Mouse (Mus musculus) lung, embryonic 14.5 days (tissue): ENCODE measurements around the gene 1700015F17Rik. TPM values are rescaled to one million over a fixed set of nuclear protein-coding genes. Genes with fewer than 3 reads are reported as not detected.

Experiments used
- ATAC-seq: fragments of 200-750 bp; cut with Nextera tagmentation; 2 replicates; pipeline ENCODE4 v1.8.0; 2017; ENCODE audit warnings: mild to moderate bottlenecking, moderate TSS enrichment, moderate library complexity; ENCODE audit not compliant: insufficient read depth
- DNase-seq: peaks from one replicate; pipeline ENCODE4 v3.0.0-alpha.2; 2015
- H3K27ac ChIP-seq: fragments of 300-500 bp; sonication (generic); 2 replicates; pipeline ENCODE4 v1.5.1; 2014; ENCODE audit warnings: low read depth, mild to moderate bottlenecking, moderate library complexity
- H3K27me3 ChIP-seq: fragments of 300-500 bp; sonication (generic); 2 replicates; pipeline ENCODE4 v1.6.1; 2014; ENCODE audit warnings: low read length, control low read depth; ENCODE audit not compliant: insufficient read depth
- H3K36me3 ChIP-seq: fragments of 300-500 bp; sonication (generic); 2 replicates; pipeline ENCODE4 v1.6.1; 2014; ENCODE audit warnings: control low read depth; ENCODE audit not compliant: insufficient read depth
- H3K4me1 ChIP-seq: fragments of 300-500 bp; sonication (generic); 2 replicates; pipeline ENCODE4 v1.6.1; 2014; ENCODE audit warnings: antibody characterized with exemption, control low read depth; ENCODE audit not compliant: insufficient read depth
- H3K4me2 ChIP-seq: fragments of 300-500 bp; sonication (generic); 2 replicates; pipeline ENCODE4 v1.6.1; 2014; ENCODE audit warnings: mild to moderate bottlenecking
- H3K4me3 ChIP-seq: fragments of 300-500 bp; sonication (generic); 2 replicates; pipeline ENCODE4 v1.5.1; 2014; ENCODE audit warnings: low read depth, low read length
- H3K9ac ChIP-seq: fragments of 300-500 bp; sonication (generic); 2 replicates; pipeline ENCODE4 v1.6.1; 2014
- H3K9me3 ChIP-seq: fragments of 300-500 bp; sonication (generic); 2 replicates; pipeline ENCODE4 v1.6.1; 2016; ENCODE audit warnings: low read depth, low read length, control low read depth
- CTCF ChIP-seq: IDR thresholded peaks from 2 replicates; pipeline ENCODE4 v1.5.1; 2016; ENCODE audit warnings: antibody characterized with exemption, low read depth
- WGBS: fragments of 180-500 bp; shearing (Covaris S2); extraction: QIAGEN DNeasy Blood & Tissue Kit; methylation state at CpG from one replicate; pipeline ENCODE4 v1.1.7; 2014; 5-methylcytosine and 5-hydroxymethylcytosine counted together
- polyA plus RNA-seq: library from polyadenylated mRNA; unstranded; fragments of >200 nt; fragmentation: Nextera tagmentation; extraction: Ambion mirVana; gene quantifications from 2 replicates; pipeline ENCODE4 v1.2.1, GENCODE M21; 2014

1700015F17Rik gene
- polyA plus RNA-seq, 1 experiment from 2014 or later: not detected

DNA sequence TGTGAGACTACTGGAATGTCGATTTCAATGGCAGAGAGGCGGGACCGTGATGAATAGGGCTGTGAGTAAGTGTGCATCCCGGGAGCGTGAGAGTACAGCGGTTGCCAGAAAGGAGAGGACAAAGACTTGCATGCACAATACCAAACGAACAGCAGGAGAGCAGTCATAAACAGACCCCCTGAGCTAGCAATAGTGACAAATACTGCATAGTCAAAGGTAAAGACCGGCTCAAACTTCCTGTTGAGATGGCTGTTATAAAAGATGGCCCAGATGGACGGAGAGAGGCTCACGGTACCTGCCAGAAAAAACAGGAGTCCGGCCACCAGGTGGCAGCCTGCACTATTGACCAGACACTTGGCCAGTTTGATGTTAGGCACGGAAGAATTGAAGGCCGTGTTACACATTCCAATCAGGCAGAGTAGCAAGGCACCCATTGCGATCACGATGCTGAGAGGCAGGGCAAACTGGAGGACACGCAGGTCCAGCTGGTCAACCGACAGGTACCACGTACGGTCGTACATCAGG is 28.8 kb upstream of the 1700015F17Rik start:
- Histone ChIP-seq H3K4me3 (no peak overlapping the region), H3K4me2 (no peak overlapping the region), H3K4me1 (no peaks in the 10 kb centered on the region), H3K9ac (no peak overlapping the region), H3K36me3 (peaks cover 21% of the 10 kb centered on the region; the same call in 1 of the 2 replicates), H3K27me3 (no peaks in the 10 kb centered on the region), H3K27ac (no peak overlapping the region), H3K9me3 (no peaks in the 10 kb centered on the region)
- 53% methylated on average over 20 of the region's 20 CpGs for WGBS
- peak; percentile 57; the same call in 1 of the 2 replicates for ATAC-seq
- TF ChIP-seq CTCF: peak; percentile 79
- peak; percentile 78 for DNase-seq

DNA sequence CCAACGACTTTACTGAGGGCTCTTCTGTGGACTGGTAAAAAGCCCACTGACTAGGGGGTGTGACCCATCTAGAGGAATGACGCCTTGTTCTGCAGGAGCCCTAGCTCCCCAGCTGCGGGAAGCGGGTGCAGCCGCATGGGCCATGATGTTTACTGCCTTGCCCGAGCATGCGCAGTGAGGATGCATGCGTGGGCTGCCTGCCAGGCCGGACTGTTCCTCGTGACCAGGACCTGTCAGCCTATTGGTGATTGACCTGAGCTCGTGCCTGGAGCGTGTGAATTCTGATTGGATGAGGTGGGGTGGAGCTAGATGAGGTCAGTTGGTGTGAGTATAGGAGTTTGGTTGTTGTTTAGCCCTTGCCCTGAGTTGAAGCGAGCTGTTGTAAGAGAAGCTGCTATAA is 25.5 kb upstream of the 1700015F17Rik start:
- Histone ChIP-seq H3K36me3 (peaks cover 21% of the 10 kb centered on the region; the same call in 1 of the 2 replicates), H3K4me3 (no peak overlapping the region), H3K4me2 (no peak overlapping the region), H3K4me1 (no peaks in the 10 kb centered on the region), H3K9ac (no peak overlapping the region), H3K9me3 (no peaks in the 10 kb centered on the region), H3K27me3 (no peaks in the 10 kb centered on the region), H3K27ac (no peak overlapping the region)
- no peak for TF ChIP-seq CTCF
- no peak for DNase-seq
- WGBS: 87% methylated on average over 13 of the region's 13 CpGs
- no peak for ATAC-seq

DNA sequence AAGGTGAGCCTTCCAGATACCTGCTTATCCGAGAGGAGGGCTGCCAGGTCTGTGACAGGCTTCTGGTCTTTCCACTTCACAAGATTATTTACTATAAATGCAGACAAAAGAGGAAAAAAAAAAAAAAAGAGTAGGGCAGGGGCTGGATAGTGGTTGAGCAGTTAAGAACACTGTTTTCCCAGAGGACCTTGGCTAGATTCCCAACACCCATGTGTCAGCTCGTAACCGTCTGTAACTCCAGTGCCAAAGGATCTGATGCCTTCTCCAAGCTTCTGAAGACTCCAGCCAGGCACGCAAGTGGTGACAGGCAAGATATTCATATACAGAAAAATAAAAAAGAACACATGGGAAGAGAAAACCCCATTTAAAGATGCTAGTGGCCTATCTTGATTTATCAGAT is 24.4 kb upstream of the 1700015F17Rik start:
- Histone ChIP-seq H3K4me1 (no peaks in the 10 kb centered on the region), H3K27me3 (no peaks in the 10 kb centered on the region), H3K9me3 (no peaks in the 10 kb centered on the region), H3K4me3 (no peak overlapping the region), H3K4me2 (no peak overlapping the region), H3K36me3 (peaks cover 21% of the 10 kb centered on the region; the same call in 1 of the 2 replicates), H3K27ac (no peak overlapping the region), H3K9ac (no peak overlapping the region)
- DNase-seq (no peak), ATAC-seq (no peak)
- TF ChIP-seq CTCF: no peak
- 76% methylated on average over 4 of the region's 4 CpGs for WGBS

DNA sequence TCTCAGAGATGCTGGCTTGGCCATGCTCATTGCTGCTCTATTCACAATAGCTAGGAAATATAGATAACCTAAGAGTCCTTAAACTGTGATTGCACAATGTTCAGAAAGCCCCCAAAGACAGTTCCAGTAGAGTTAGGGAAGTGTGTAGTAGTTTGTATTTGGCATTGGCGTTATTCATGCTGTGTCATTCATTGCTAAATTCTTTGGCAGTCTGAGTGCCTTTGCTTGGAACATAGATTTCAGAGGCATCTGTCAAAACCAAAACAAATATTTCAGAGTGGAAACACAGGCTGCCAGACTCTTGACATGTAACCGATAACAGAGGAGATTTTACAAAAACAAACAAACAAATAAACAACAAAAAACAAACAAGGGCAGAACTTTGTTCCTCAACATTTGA is 22.6 kb upstream of the 1700015F17Rik start:
- Histone ChIP-seq H3K9ac (no peak overlapping the region), H3K27ac (no peak overlapping the region), H3K27me3 (no peaks in the 10 kb centered on the region), H3K4me3 (no peak overlapping the region), H3K4me2 (no peak overlapping the region), H3K36me3 (peaks cover 8% of the 10 kb centered on the region; the same call in 1 of the 2 replicates), H3K4me1 (no peaks in the 10 kb centered on the region), H3K9me3 (no peaks in the 10 kb centered on the region)
- WGBS: 74% methylated on average over 2 of the region's 2 CpGs
- no peak for DNase-seq
- ATAC-seq: no peak
- TF ChIP-seq CTCF: no peak

DNA sequence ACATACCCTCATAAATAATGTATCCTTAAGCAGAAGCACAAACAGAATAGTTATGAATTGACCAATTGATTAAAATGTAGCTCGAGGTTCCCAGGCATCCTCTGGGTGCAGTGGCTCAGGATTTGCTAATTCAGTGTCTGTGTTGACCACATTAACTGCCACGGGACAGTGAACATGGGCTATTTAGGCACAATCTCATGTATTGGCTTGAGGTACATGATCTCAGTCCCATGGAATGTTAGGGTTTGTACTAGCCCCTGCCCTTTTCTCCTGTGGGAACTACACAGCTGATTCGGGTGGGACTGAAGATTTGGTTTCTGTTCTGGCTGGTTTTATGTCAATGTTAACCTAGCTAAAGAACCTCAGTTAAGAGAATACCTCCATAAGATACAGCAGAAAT is 17.4 kb upstream of the 1700015F17Rik start:
- TF ChIP-seq CTCF: no peak
- H3K4me2 ChIP-seq: no peak overlapping the region
- ATAC-seq (no peak), DNase-seq (no peak)
- H3K36me3 ChIP-seq: no peaks in the 10 kb centered on the region
- H3K4me3 ChIP-seq: no peak overlapping the region
- H3K27me3 ChIP-seq: no peaks in the 10 kb centered on the region
- H3K9ac ChIP-seq: no peak overlapping the region
- no peak overlapping the region for H3K27ac ChIP-seq
- no peaks in the 10 kb centered on the region for H3K4me1 ChIP-seq
- 68% methylated on average over 3 of the region's 3 CpGs for WGBS
- no peaks in the 10 kb centered on the region for H3K9me3 ChIP-seq

DNA sequence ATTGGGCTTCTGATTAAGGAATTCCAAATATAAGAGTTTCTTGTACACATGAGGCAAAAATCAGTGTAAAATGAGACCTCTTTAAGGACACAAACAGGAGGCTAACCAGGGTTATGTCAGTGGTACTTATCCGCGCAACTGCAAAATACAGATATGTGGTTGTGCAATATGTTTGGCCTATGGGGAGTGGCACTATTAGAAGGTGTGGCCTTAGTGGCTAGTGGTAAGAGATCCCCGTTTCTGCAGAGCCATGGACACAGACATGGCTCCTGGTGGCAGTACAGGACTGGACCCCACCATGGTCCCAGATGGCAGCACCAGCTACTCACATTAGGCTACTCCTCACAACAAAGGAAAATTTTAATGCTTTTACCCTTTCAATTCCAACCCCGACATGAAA is 16.1 kb upstream of the 1700015F17Rik start:
- no peaks in the 10 kb centered on the region for H3K9me3 ChIP-seq
- H3K4me2 ChIP-seq: no peak overlapping the region
- TF ChIP-seq CTCF: no peak
- H3K36me3 ChIP-seq: no peaks in the 10 kb centered on the region
- ATAC-seq (no peak), DNase-seq (no peak)
- H3K4me3 ChIP-seq: no peak overlapping the region
- no peaks in the 10 kb centered on the region for H3K4me1 ChIP-seq
- H3K27me3 ChIP-seq: no peaks in the 10 kb centered on the region
- 84% methylated on average over 4 of the region's 4 CpGs for WGBS
- H3K27ac ChIP-seq: no peak overlapping the region
- H3K9ac ChIP-seq: no peak overlapping the region

DNA sequence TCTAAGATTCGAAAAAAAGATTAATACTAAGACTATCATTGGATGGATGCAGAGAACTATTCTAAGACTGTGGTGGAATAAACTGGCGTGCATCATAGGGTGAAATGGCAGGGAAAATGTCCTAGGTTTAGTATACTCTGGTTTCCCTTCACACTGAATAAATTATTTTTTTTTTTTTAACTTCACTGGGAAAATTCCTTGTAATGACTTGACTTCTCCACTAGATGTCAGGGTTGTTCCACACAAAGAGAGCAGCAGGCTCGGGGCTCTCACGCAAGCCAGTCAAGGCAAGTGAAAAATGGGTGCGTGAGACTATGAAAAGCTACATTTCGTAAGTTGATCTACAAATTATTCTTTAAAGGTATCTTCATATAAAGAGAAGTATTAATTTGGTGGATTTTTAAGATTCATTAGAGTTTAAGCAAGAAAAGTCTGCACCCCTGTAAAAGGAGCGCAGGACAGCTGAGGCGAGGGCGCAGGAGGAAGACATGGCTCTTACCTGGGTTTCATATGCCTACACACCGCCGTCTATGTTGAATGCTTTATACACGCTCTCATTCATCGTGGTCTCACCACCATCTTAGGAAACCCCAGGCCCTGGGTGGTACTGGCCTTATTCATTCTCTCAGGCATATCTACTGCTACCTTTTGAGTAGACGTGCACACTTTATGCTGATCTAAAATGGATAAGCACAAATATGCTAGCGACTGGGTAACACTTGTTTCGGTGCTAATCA is 15.5 kb upstream of the 1700015F17Rik start:
- TF ChIP-seq CTCF: peak; percentile 82
- H3K4me3 ChIP-seq: no peak overlapping the region
- no peaks in the 10 kb centered on the region for H3K9me3 ChIP-seq
- H3K4me2 ChIP-seq: no peak overlapping the region; the same call in 1 of the 2 replicates
- H3K27ac ChIP-seq: no peak overlapping the region
- ATAC-seq (peak; percentile 65; the same call in 1 of the 2 replicates), DNase-seq (peak; percentile 78)
- H3K4me1 ChIP-seq: no peaks in the 10 kb centered on the region
- no peaks in the 10 kb centered on the region for H3K36me3 ChIP-seq
- no peaks in the 10 kb centered on the region for H3K27me3 ChIP-seq
- WGBS: 36% methylated on average over 16 of the region's 16 CpGs
- H3K9ac ChIP-seq: no peak overlapping the region
